Mouse (Mus musculus): ENCODE measurements around the gene Deaf1.

GRCm38 (mm10) chr7:141294479-141294878 lies 33.0 kb downstream of the Deaf1 start:
- TF ChIP-seq EP300 (IDR thresholded peaks at IDR 0.05; ENCODE audit: insufficient read depth, low read depth, low read length) = no peak
- no peak for TF ChIP-seq CTCF (IDR thresholded peaks at IDR 0.05)
- TF ChIP-seq POLR2A (IDR thresholded peaks at IDR 0.05; ENCODE audit: insufficient read depth, low read depth, low read length) = no peak

All from heart, adult 2 months (tissue).